Mouse (Mus musculus): Measurements from ENCODE around the gene Clock. TPM values are rescaled to one million over a fixed set of nuclear protein-coding genes. Genes with fewer than 3 reads are reported as not detected.

Gene Clock
- total RNA-seq (2014; rRNA removed) (25.1 and 32.1 TPM in 2 replicates), polyA plus RNA-seq (2015; fragmentation: Nextera tagmentation; extraction: Ambion mirVana) (8.1 and 11.6 TPM in 2 replicates)

DNA sequence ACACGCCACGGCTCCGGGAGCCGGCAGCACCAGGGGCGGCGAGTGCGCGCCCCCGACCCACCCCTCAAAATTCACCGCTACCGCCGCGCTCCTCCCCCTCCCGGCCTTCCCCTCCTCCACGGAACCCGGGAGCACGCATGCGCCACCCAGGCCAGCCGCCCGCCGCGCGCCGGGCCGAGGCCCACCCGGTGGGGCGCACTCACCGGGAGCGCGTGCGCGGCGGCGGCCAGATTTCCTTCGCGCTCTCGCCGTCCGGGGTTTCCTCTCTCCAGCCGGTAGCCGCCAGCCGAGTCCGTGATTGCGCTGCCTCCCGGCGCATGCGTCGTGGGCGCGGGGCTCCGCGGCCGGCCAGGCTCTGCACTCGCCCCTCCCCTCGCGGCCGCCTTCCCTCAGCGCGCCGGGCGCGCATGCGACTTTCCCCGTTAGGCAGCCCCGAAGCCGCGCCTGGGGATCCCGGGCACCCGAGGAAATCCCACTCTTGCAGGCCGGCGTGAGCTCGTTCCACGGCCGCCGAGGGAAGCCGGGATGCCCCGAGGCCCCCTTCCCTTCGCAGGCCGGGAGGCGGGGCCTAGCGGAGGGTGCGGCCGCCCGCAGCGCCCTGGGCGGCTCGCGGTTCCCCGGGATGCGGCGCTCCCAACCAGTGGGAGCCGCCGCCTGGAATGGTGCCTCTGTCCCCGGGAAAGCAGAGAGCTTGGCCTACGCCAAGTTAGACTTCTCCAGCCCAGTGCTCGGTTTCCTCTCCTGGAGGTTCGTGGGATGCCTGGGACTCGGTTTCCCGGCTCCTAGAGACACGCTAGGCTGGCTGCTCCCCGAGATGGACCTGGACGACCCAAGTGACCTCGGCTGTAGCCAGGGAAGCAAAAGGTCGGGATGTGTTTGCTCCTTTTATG is at the start of gene Clock:
TSS of gene Clock (minus strand) at position 341 of the 890 bp plus-strand sequence.
- peak within 1 kb of the TSS; percentile 89 for H3K4me3 ChIP-seq (ENCODE audit: low read depth, low read length)
- no peak; the same call in 1 of the 2 replicates for TF ChIP-seq CTCF (IDR thresholded peaks at IDR 0.05)
- peak within 1 kb of the TSS; percentile 95 for H3K9ac ChIP-seq (replicated peaks; ENCODE audit: low read length, poor library complexity, severe bottlenecking)
- H3K4me1 ChIP-seq (ENCODE audit: insufficient read depth, low read length) = peaks cover 10% of the 10 kb centered on the region; the same call in 1 of the 2 replicates
- WGBS = under 1% methylated on average over 59 of the region's 104 CpGs
- no peaks in the 10 kb centered on the region for H3K36me3 ChIP-seq (ENCODE audit: insufficient read depth, low read length)
- peak; percentile 89 for ATAC-seq (ENCODE audit: low FRiP score)
- H3K9me3 ChIP-seq (ENCODE audit: low read length) = no peaks in the 10 kb centered on the region
- H3K27ac ChIP-seq (ENCODE audit: low read depth, low read length) = peak within 1 kb of the TSS; percentile 96
- peak within 1 kb of the TSS; percentile 75 for H3K4me2 ChIP-seq (ENCODE audit: low read depth, low read length, poor library complexity, severe bottlenecking)
- H3K27me3 ChIP-seq (ENCODE audit: insufficient read depth, low read length) = no peaks in the 10 kb centered on the region
- peak; percentile 91 for DNase-seq (ENCODE audit: low spot score)

DNA sequence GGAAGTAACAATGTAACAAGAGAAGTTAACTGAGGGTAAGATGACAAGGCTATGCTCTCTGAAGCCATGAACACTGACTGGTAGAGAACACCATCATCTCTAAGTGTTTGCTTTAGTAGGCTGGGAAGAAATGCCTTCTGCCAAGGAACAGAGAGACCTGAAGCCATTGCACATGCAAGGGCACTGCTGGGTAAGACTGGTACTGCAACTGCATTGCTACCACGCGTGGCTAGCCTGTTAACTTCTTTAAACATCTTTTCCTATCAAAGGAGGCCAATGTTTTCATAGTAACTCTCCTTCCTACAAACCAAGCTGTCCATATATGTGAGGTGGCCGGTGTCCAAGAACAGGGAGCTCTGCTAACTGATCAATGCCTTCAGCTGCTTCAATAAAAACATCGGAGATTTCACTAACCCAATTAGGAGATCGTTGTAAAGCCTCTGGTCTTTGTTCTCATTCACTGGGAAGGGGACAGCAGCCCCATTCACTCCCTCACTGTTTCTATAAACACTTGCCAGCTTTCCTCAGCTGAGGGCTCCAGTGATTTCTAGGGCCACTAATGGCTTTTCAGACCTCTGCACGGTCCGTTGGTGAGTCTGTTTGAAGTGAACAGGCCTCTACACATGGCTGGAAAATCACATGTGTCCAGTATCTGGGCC is 47.5 kb upstream of the Clock start:
- Histone ChIP-seq H3K27me3 (ENCODE audit: insufficient read depth, low read length) (no peaks in the 10 kb centered on the region), H3K9ac (replicated peaks; ENCODE audit: low read length, poor library complexity, severe bottlenecking) (no peak overlapping the region), H3K4me1 (ENCODE audit: insufficient read depth, low read length) (no peaks in the 10 kb centered on the region), H3K4me3 (ENCODE audit: low read depth, low read length) (no peak overlapping the region), H3K4me2 (ENCODE audit: low read depth, low read length, poor library complexity, severe bottlenecking) (no peak overlapping the region), H3K9me3 (ENCODE audit: low read length) (no peaks in the 10 kb centered on the region), H3K27ac (ENCODE audit: low read depth, low read length) (no peak overlapping the region), H3K36me3 (ENCODE audit: insufficient read depth, low read length) (no peaks in the 10 kb centered on the region)
- DNase-seq (ENCODE audit: low spot score) (peak; percentile 36), ATAC-seq (ENCODE audit: low FRiP score) (0 out of 2 replicates have a peak, but pooled peaks have one; percentile 13)
- WGBS = 41% methylated on average over 7 of the region's 7 CpGs
- TF ChIP-seq CTCF (IDR thresholded peaks at IDR 0.05) = peak; percentile 19; the same call in 1 of the 2 replicates

DNA sequence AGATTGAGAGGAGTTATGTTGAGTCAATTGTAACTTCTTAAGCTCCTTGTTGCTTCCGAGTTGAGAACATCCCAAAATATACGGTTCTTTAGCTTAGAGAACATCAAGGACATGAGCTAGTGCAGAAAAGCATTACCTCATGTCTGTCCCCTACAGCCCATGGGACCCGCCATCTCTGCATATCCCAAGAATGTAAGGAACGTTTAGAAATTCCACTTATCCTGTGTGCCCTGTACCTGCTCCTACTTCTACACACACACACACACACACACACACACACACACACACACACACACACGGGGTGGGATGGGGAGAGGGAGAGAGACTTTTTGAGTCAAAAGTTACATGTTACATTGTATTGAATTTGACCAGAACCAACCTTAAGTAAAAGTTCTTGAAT is 46.9 kb upstream of the Clock start:
- no peaks in the 10 kb centered on the region for H3K27me3 ChIP-seq (ENCODE audit: insufficient read depth, low read length)
- no peak overlapping the region for H3K9ac ChIP-seq (replicated peaks; ENCODE audit: low read length, poor library complexity, severe bottlenecking)
- ATAC-seq (ENCODE audit: low FRiP score) = no peak
- H3K9me3 ChIP-seq (ENCODE audit: low read length) = no peaks in the 10 kb centered on the region
- no peak for TF ChIP-seq CTCF (IDR thresholded peaks at IDR 0.05)
- no peak overlapping the region for H3K27ac ChIP-seq (ENCODE audit: low read depth, low read length)
- H3K4me1 ChIP-seq (ENCODE audit: insufficient read depth, low read length) = no peaks in the 10 kb centered on the region
- no peaks in the 10 kb centered on the region for H3K36me3 ChIP-seq (ENCODE audit: insufficient read depth, low read length)
- WGBS = 76% methylated on average over 5 of the region's 5 CpGs
- no peak for DNase-seq (ENCODE audit: low spot score)
- no peak overlapping the region for H3K4me2 ChIP-seq (ENCODE audit: low read depth, low read length, poor library complexity, severe bottlenecking)
- no peak overlapping the region for H3K4me3 ChIP-seq (ENCODE audit: low read depth, low read length)

DNA sequence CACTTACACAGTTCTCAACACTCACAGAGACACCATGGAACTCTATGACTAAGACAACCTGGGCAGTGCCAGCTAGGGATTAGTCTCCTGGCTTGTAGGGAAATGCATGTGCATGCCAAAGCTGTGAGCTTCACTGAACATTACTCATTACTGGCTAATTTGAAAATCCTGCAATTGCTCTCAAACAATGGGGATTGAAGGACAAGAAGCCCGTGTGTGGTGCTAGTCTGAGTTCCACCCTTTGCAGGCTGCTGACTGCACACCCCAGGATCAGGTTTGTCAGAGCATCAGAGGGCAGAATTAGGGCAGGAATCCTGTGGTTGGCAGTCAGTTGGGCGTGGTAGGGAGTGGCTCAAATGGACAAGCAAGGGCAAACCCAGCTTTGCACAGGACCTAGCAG is 41.5 kb upstream of the Clock start:
- Histone ChIP-seq H3K9me3 (ENCODE audit: low read length) (no peaks in the 10 kb centered on the region), H3K9ac (replicated peaks; ENCODE audit: low read length, poor library complexity, severe bottlenecking) (no peak overlapping the region), H3K4me2 (ENCODE audit: low read depth, low read length, poor library complexity, severe bottlenecking) (no peak overlapping the region), H3K4me1 (ENCODE audit: insufficient read depth, low read length) (no peaks in the 10 kb centered on the region), H3K36me3 (ENCODE audit: insufficient read depth, low read length) (no peaks in the 10 kb centered on the region), H3K27ac (ENCODE audit: low read depth, low read length) (no peak overlapping the region), H3K4me3 (ENCODE audit: low read depth, low read length) (no peak overlapping the region), H3K27me3 (ENCODE audit: insufficient read depth, low read length) (no peaks in the 10 kb centered on the region)
- 55% methylated on average over 2 of the region's 2 CpGs for WGBS
- TF ChIP-seq CTCF (IDR thresholded peaks at IDR 0.05) = no peak
- no peak for ATAC-seq (ENCODE audit: low FRiP score)
- DNase-seq (ENCODE audit: low spot score) = peak; percentile 31

DNA sequence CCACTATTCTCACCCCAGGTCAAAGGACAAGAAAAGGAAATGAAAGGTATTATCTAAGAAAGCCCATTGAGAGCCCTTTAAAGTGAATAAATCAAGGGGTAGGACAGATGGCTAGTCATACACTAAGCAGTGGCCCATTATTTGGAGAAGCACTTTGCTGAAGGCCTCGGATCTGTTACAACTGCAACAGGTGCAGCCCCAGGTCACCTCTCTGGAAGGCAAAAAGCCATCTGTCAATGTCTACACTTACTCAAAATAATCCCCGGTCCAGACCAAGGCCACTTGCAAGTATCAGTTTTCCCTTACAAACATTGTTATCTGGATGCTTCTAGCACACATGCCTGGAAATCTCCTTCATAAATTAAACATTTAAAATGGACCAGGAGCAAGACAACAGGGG is 36.3 kb upstream of the Clock start:
- no peak overlapping the region for H3K4me3 ChIP-seq (ENCODE audit: low read depth, low read length)
- no peaks in the 10 kb centered on the region for H3K27me3 ChIP-seq (ENCODE audit: insufficient read depth, low read length)
- H3K27ac ChIP-seq (ENCODE audit: low read depth, low read length) = no peak overlapping the region
- WGBS = 82% methylated on average over 2 of the region's 2 CpGs
- DNase-seq (ENCODE audit: low spot score) = no peak
- ATAC-seq (ENCODE audit: low FRiP score) = no peak
- H3K9ac ChIP-seq (replicated peaks; ENCODE audit: low read length, poor library complexity, severe bottlenecking) = no peak overlapping the region
- no peaks in the 10 kb centered on the region for H3K36me3 ChIP-seq (ENCODE audit: insufficient read depth, low read length)
- TF ChIP-seq CTCF (IDR thresholded peaks at IDR 0.05) = no peak
- no peaks in the 10 kb centered on the region for H3K9me3 ChIP-seq (ENCODE audit: low read length)
- no peak overlapping the region for H3K4me2 ChIP-seq (ENCODE audit: low read depth, low read length, poor library complexity, severe bottlenecking)
- H3K4me1 ChIP-seq (ENCODE audit: insufficient read depth, low read length) = no peaks in the 10 kb centered on the region

DNA sequence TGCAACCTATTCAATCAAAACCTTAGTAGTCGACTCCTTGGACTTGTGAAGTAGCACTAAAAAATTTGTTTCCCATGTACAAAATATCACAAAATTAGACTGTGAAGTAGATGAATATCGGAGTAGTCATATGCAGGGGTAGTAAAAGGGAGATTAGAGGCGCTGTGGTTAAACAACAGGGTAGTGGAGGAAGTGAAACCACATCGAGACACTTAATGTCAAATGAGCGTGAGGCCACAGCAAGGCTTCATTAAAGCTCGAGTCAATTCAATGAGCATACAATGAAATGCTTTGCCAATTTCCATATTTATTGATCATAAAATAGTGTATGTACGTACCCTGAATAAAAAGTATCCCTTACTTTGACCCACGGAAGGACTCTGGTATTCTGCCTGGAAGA is 32.5 kb upstream of the Clock start:
- no peak for DNase-seq (ENCODE audit: low spot score)
- no peaks in the 10 kb centered on the region for H3K36me3 ChIP-seq (ENCODE audit: insufficient read depth, low read length)
- H3K9me3 ChIP-seq (ENCODE audit: low read length) = no peaks in the 10 kb centered on the region
- no peak for TF ChIP-seq CTCF (IDR thresholded peaks at IDR 0.05)
- no peaks in the 10 kb centered on the region for H3K27me3 ChIP-seq (ENCODE audit: insufficient read depth, low read length)
- H3K4me1 ChIP-seq (ENCODE audit: insufficient read depth, low read length) = no peaks in the 10 kb centered on the region
- H3K4me2 ChIP-seq (ENCODE audit: low read depth, low read length, poor library complexity, severe bottlenecking) = no peak overlapping the region
- no peak overlapping the region for H3K27ac ChIP-seq (ENCODE audit: low read depth, low read length)
- WGBS = 88% methylated on average over 8 of the region's 8 CpGs
- no peak overlapping the region for H3K9ac ChIP-seq (replicated peaks; ENCODE audit: low read length, poor library complexity, severe bottlenecking)
- no peak overlapping the region for H3K4me3 ChIP-seq (ENCODE audit: low read depth, low read length)
- ATAC-seq (ENCODE audit: low FRiP score) = no peak
